Mouse (Mus musculus): Measurements from ENCODE around the gene Esm1. TPM values are rescaled to one million over a fixed set of nuclear protein-coding genes. Genes with fewer than 3 reads are reported as not detected.

Gene Esm1
- polyA plus RNA-seq, 1 experiment from 2014 or later, result 1.6 TPM

DNA sequence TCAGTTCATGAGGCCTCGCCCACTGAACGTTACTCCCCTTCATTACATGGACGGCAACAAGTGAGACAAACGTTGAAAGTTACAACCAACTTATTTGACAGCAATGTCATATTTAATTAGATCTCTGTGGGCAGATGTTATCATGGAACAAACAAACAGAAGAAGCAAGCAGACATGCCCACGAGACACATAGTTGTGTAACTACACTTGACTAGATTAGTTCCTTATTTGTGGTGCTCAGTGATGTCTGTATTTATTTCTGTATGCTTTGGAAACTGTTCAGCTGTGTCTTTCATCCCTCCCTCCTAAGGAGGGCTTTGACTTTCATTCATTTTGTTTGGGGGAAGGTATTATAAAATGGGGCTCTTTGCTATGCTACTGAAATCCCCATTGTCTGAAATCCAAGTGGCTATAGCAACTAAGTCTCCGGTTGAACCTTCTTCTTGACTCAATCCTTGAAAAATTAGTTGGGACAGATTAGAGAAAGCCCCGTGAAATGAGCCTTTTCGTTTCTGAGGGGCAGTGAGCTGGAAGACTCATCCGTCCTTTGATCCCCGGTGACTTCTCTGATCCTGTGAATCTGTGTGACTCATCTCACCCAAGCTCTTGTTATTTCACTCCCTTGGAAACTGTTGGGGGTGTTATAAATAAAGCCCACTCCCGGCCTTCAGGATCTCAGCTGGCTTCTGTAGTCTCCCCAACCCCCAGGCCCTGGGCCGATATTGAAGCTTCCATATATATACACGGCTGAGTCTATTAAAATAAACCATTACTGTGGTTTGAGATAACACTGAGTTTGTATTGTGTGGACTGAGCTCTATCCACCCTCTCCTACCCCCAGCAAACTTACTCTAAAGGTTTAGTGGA, 12.4 kb upstream of the Esm1 start:
- ATAC-seq (ENCODE audit: insufficient read depth) (no peak), DNase-seq (no peak)
- Histone ChIP-seq H3K27me3 (ENCODE audit: insufficient read depth, low read length) (no peaks in the 10 kb centered on the region), H3K4me3 (ENCODE audit: low read depth, low read length) (no peak overlapping the region), H3K9ac (no peak overlapping the region), H3K4me2 (no peak overlapping the region), H3K9me3 (ENCODE audit: low read depth, low read length) (no peaks in the 10 kb centered on the region), H3K36me3 (ENCODE audit: insufficient read depth) (no peaks in the 10 kb centered on the region), H3K4me1 (ENCODE audit: insufficient read depth) (no peaks in the 10 kb centered on the region), H3K27ac (ENCODE audit: low read depth) (no peak overlapping the region)
- no peak for TF ChIP-seq CTCF (IDR thresholded peaks at IDR 0.05; ENCODE audit: low read depth)
- 53% methylated on average over 13 of the region's 13 CpGs for WGBS

DNA sequence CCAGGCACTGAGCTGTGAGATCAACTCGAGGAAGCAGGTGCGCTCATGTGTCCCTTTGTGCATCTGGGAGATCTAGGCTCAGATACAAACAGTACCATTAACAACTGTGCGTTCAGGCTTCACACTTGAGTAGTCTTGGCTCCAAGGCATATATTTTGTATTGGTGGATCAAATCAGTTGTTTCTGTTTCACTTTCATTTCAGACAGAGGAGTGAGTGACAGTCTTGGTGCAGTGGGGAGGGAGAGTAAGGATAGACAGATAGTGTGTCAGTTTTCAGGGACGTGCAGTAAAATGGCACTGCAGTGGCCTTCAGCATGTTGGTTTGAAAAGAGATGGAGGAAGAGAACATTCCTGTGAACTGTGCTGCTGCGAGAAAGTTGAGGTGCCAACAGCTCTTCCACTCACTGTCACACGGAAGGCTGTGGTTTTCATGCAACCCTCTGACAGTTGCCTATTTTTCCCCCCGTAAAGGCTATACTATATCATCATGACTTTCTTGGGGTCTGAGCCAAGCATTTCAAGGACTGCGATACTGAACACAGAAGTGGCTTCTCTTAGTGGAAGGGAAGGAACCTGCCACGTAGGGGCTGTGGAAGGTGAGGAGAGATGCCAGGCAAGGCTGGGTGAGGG, 11.5 kb upstream of the Esm1 start:
- no peak for ATAC-seq (ENCODE audit: insufficient read depth)

DNA sequence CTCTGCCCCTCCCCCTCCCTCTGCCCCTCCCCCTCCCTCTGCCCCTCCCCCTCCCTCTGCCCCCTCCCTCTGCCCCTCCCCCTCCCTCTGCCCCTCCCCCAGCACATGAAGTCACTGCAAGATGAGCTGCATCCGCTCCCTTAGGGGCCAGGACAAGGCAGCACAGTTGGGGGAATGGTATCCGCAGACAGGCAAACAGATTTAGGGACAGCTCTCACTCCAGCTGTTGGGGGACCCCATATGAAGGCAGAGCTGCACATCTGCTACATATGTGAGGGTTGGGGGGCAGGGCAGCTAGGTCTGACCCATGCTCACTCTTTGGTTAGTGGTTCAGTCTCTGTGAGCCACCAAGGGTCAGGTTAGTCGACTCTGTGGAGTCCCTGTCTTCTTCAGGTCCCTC, 10.1 kb upstream of the Esm1 start:
- H3K4me3 ChIP-seq (ENCODE audit: low read depth, low read length), result no peak overlapping the region
- H3K4me2 ChIP-seq, result no peak overlapping the region
- H3K27me3 ChIP-seq (ENCODE audit: insufficient read depth, low read length), result no peaks in the 10 kb centered on the region
- TF ChIP-seq CTCF (IDR thresholded peaks at IDR 0.05; ENCODE audit: low read depth), result no peak
- no peaks in the 10 kb centered on the region for H3K9me3 ChIP-seq (ENCODE audit: low read depth, low read length)
- no peak overlapping the region for H3K27ac ChIP-seq (ENCODE audit: low read depth)
- no peak for ATAC-seq (ENCODE audit: insufficient read depth)
- 52% methylated on average over 3 of the region's 3 CpGs for WGBS
- H3K4me1 ChIP-seq (ENCODE audit: insufficient read depth), result no peaks in the 10 kb centered on the region
- DNase-seq, result no peak
- no peaks in the 10 kb centered on the region for H3K36me3 ChIP-seq (ENCODE audit: insufficient read depth)
- no peak overlapping the region for H3K9ac ChIP-seq

More for the DNA sequence above, 11.5 kb upstream of the Esm1 start:
- DNase-seq, result no peak
- no peak overlapping the region for H3K4me3 ChIP-seq (ENCODE audit: low read depth, low read length)
- TF ChIP-seq CTCF (IDR thresholded peaks at IDR 0.05; ENCODE audit: low read depth), result no peak
- no peak overlapping the region for H3K27ac ChIP-seq (ENCODE audit: low read depth)
- no peaks in the 10 kb centered on the region for H3K36me3 ChIP-seq (ENCODE audit: insufficient read depth)
- H3K4me2 ChIP-seq, result no peak overlapping the region
- H3K9me3 ChIP-seq (ENCODE audit: low read depth, low read length), result no peaks in the 10 kb centered on the region
- no peaks in the 10 kb centered on the region for H3K27me3 ChIP-seq (ENCODE audit: insufficient read depth, low read length)
- 72% methylated on average over 9 of the region's 9 CpGs for WGBS
- no peaks in the 10 kb centered on the region for H3K4me1 ChIP-seq (ENCODE audit: insufficient read depth)
- H3K9ac ChIP-seq, result no peak overlapping the region

DNA sequence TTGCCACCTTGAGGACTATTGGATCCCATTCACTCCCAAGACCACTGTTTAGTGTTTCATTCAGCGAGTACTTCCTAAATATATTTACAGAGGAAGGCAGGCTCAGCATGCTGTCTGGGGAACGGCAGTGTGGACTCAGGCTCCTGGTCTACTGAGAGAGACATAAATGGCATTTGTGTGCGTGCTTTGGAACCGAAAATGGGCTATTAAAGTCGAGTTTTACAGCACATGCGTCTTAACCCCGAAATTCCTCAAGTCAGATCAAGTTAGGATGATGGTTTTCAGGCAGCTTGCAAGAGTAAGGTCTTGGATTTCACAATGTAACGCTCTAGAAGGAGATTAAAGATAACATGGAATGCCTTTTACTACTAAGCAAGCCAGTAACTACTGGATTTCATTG, 8.7 kb upstream of the Esm1 start:
- Histone ChIP-seq H3K27ac (ENCODE audit: low read depth) (no peak overlapping the region), H3K4me2 (no peak overlapping the region), H3K4me1 (ENCODE audit: insufficient read depth) (no peaks in the 10 kb centered on the region), H3K9me3 (ENCODE audit: low read depth, low read length) (no peaks in the 10 kb centered on the region), H3K27me3 (ENCODE audit: insufficient read depth, low read length) (no peaks in the 10 kb centered on the region), H3K36me3 (ENCODE audit: insufficient read depth) (no peaks in the 10 kb centered on the region), H3K4me3 (ENCODE audit: low read depth, low read length) (no peak overlapping the region), H3K9ac (no peak overlapping the region)
- WGBS, result 61% methylated on average over 8 of the region's 8 CpGs
- no peak for TF ChIP-seq CTCF (IDR thresholded peaks at IDR 0.05; ENCODE audit: low read depth)
- ATAC-seq (ENCODE audit: insufficient read depth), result no peak
- DNase-seq, result no peak

DNA sequence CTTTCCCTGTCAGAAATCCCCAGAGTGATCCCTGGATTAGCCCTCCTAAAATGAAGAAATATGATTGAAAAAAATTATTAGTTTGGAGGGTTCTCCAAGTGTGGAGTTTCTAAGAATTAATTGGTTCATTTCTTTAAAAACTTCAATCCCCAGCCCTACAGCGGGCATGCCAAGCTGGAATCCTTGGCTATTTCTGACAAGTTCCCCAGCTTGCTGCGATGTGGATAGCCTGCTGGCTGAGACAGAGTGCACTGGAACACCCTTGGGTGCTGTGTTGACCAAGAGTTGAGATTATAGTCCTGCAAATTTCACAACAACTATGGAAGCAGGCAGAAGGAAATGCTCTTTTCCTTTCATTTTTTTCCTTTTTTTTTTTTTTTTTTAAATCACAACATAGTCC, 7.8 kb upstream of the Esm1 start:
- Histone ChIP-seq H3K9me3 (ENCODE audit: low read depth, low read length) (no peaks in the 10 kb centered on the region), H3K27ac (ENCODE audit: low read depth) (no peak overlapping the region), H3K36me3 (ENCODE audit: insufficient read depth) (no peaks in the 10 kb centered on the region), H3K9ac (no peak overlapping the region), H3K4me2 (no peak overlapping the region), H3K4me3 (ENCODE audit: low read depth, low read length) (no peak overlapping the region), H3K4me1 (ENCODE audit: insufficient read depth) (no peaks in the 10 kb centered on the region), H3K27me3 (ENCODE audit: insufficient read depth, low read length) (no peaks in the 10 kb centered on the region)
- WGBS, result 78% methylated on average over 2 of the region's 2 CpGs
- DNase-seq (no peak), ATAC-seq (ENCODE audit: insufficient read depth) (no peak)
- TF ChIP-seq CTCF (IDR thresholded peaks at IDR 0.05; ENCODE audit: low read depth), result no peak

DNA sequence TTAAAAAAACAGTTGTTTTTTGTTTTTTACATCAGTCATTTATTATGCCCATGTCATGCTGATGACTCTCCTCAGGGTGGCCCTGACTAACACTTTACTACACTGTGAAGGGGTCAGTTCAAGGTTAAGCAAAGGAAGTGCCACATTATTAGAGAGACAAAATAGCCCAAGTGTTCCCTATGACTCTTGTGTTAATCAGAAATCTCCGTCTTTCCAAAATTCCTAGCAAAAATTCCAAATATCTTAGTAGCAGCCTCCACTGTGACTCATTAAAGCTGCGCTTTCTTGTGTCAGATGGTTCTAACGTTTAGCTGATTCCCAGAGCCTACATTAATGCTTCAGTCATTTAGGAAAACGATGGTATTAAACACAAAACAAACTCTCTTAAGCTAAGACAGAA, 7.3 kb upstream of the Esm1 start:
- H3K4me2 ChIP-seq, result no peak overlapping the region
- no peak for ATAC-seq (ENCODE audit: insufficient read depth)
- no peaks in the 10 kb centered on the region for H3K4me1 ChIP-seq (ENCODE audit: insufficient read depth)
- 50% methylated on average over 4 of the region's 4 CpGs for WGBS
- TF ChIP-seq CTCF (IDR thresholded peaks at IDR 0.05; ENCODE audit: low read depth), result no peak
- DNase-seq, result no peak
- H3K36me3 ChIP-seq (ENCODE audit: insufficient read depth), result no peaks in the 10 kb centered on the region
- no peaks in the 10 kb centered on the region for H3K27me3 ChIP-seq (ENCODE audit: insufficient read depth, low read length)
- H3K9ac ChIP-seq, result no peak overlapping the region
- no peak overlapping the region for H3K4me3 ChIP-seq (ENCODE audit: low read depth, low read length)
- H3K9me3 ChIP-seq (ENCODE audit: low read depth, low read length), result no peaks in the 10 kb centered on the region
- no peak overlapping the region for H3K27ac ChIP-seq (ENCODE audit: low read depth)

DNA sequence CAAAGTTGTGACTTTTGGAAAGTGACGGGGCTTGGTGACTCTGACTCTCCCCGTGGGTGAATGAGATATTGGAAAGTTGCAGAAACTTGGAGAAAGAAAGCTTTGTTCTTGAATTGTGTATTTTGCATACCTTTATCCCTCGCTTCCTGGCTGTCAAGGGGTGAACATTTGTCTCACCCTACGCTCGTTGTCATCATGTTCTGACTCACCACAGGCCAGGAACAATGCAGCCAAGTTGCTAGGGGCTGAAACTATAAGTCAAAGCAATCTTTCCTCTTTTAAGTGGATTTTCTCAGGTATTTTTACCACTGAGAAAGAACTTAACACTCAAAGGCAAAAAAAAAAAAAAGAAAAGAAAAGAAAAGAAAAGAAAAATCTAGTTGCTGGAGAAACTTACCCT, 6.3 kb upstream of the Esm1 start:
- 41% methylated on average over 5 of the region's 5 CpGs for WGBS
- ATAC-seq (ENCODE audit: insufficient read depth), result no peak
- Histone ChIP-seq H3K9ac (no peak overlapping the region), H3K4me2 (no peak overlapping the region), H3K27ac (ENCODE audit: low read depth) (no peak overlapping the region), H3K9me3 (ENCODE audit: low read depth, low read length) (no peaks in the 10 kb centered on the region), H3K4me1 (ENCODE audit: insufficient read depth) (no peaks in the 10 kb centered on the region), H3K27me3 (ENCODE audit: insufficient read depth, low read length) (no peaks in the 10 kb centered on the region), H3K4me3 (ENCODE audit: low read depth, low read length) (no peak overlapping the region), H3K36me3 (ENCODE audit: insufficient read depth) (no peaks in the 10 kb centered on the region)
- DNase-seq, result no peak
- TF ChIP-seq CTCF (IDR thresholded peaks at IDR 0.05; ENCODE audit: low read depth), result no peak

Measured in lung, embryonic 14.5 days (tissue).